Mouse (Mus musculus): ENCODE results near the gene Fmc1. TPM values are rescaled to one million over a fixed set of nuclear protein-coding genes. Genes with fewer than 3 reads are reported as not detected.
"Not testable (repeated sequence)": the region's sequence is repeated elsewhere in the genome, so short reads cannot be mapped to it uniquely, and the experiment has no call there.

The Fmc1 gene
- polyA plus RNA-seq, 1 experiment from 2014 or later: 131 TPM

DNA sequence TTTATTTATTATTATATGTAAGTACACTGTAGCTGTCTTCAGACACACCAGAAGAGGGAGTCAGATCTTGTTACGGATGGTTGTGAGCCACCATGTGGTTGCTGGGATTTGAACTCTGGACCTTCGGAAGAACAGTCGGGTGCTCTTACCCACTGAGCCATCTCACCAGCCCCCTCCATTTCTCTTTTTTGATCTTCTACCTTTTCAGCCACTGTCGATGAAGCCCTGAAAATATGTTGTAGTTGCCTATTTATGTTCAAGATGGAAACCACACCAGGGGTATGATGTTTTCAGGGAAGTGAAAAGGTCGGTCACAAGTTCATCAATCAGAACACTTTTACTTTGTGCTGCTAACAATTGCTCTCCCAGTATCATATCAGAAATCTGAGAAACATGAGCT, 10.8 kb downstream of the Fmc1 start:
- H3K36me3 ChIP-seq: peaks cover 20% of the 10 kb centered on the region
- DNase-seq (ENCODE audit: low spot score): not testable (repeated sequence)
- 95% methylated on average over 5 of the region's 5 CpGs for WGBS

DNA sequence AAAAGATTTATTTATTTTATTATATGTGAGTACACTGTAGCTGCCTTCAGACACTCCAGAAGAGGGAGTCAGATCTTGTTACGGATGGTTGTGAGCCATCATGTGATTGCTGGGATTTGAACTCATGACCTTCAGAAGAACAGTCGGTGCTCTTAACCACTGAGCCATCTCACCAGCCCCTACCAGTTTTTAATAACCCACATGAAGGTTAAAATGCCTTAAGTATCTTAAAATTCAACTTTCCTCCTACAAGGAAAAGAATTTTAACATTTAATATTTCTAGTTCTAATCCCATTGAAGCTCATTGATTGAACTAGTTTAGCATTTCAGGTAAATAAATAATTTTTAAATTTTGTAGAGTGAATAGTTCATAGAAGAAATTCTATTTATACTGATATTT, 13.7 kb downstream of the Fmc1 start:
- 92% methylated on average over 2 of the region's 2 CpGs for WGBS
- DNase-seq (ENCODE audit: low spot score); H3K4me3 ChIP-seq; H3K4me1 ChIP-seq (replicated peaks); H3K36me3 ChIP-seq; H3K9me3 ChIP-seq; H3K27ac ChIP-seq; H3K27me3 ChIP-seq (ENCODE audit: insufficient read depth, poor library complexity, severe bottlenecking): not testable (repeated sequence)

More for the DNA sequence above, 10.8 kb downstream of the Fmc1 start:
- not testable (repeated sequence) for H3K27ac ChIP-seq; H3K4me3 ChIP-seq; H3K27me3 ChIP-seq (ENCODE audit: insufficient read depth, poor library complexity, severe bottlenecking); H3K4me1 ChIP-seq (replicated peaks); H3K9me3 ChIP-seq

DNA sequence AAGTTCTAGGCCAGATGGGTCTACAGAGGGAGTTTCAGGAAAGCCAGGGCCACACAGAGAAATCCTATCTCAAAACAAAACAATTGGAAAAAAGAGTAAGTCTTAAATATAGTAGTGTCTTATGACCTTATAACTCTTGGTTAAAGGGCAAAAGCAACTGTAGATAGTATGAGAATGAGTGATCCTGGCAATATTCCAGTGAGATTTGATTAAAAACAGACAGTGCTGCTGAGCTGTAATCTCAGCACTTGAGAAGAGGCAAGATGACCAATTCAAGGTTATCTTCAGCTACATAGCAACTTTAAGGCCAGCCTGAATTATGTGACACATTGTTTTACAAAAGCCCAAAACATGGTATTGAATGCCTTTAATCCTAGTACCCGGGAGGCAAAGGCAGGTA, 14.4 kb downstream of the Fmc1 start:
- Histone ChIP-seq H3K9me3 (no peaks in the 10 kb centered on the region), H3K36me3 (no peaks in the 10 kb centered on the region), H3K4me3 (no peak overlapping the region), H3K27ac (no peak overlapping the region), H3K27me3 (ENCODE audit: insufficient read depth, poor library complexity, severe bottlenecking) (no peaks in the 10 kb centered on the region), H3K4me1 (replicated peaks) (0 out of 2 replicates have a peak, but pooled peaks cover 9% of the 10 kb centered on the region)
- WGBS: 82% methylated on average over 1 of the region's 1 CpGs
- no peak for DNase-seq (ENCODE audit: low spot score)

GRCm38 (mm10) chr6:38548595-38548994, 15.3 kb downstream of the Fmc1 start:
- H3K36me3 ChIP-seq; DNase-seq (ENCODE audit: low spot score); H3K27ac ChIP-seq; H3K27me3 ChIP-seq (ENCODE audit: insufficient read depth, poor library complexity, severe bottlenecking); H3K4me3 ChIP-seq; H3K9me3 ChIP-seq: not testable (repeated sequence)
- peaks cover 18% of the 10 kb centered on the region for H3K4me1 ChIP-seq (replicated peaks)
- WGBS: 93% methylated on average over 7 of the region's 7 CpGs

DNA sequence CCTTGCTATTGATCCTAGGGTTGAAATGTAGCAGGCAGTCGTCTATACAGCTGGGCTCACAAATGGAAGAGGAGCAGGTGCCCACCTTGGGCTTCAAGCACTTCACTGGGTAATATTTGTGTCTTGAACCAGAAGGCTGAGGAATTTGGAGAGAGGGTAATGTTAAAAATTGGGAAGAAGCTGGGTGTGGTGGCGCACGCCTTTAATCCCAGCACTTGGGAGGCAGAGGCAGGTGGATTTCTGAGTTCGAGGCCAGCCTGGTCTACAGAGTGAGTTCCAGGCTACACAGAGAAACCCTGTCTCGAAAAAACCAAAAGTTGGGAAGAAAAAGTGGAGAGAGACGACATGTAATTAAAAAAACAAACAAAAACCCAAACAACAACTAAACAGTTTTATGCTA, 16.5 kb downstream of the Fmc1 start:
- H3K9me3 ChIP-seq; DNase-seq (ENCODE audit: low spot score); H3K36me3 ChIP-seq; H3K27me3 ChIP-seq (ENCODE audit: insufficient read depth, poor library complexity, severe bottlenecking): not testable (repeated sequence)
- Histone ChIP-seq H3K4me1 (replicated peaks) (peaks cover 30% of the 10 kb centered on the region), H3K27ac (peak overlapping the region; percentile 100), H3K4me3 (peak overlapping the region; percentile 87)
- WGBS: 82% methylated on average over 6 of the region's 6 CpGs

- H3K4me1 ChIP-seq (replicated peaks): peaks cover 31% of the 10 kb centered on the region
- H3K9me3 ChIP-seq: no peaks in the 10 kb centered on the region
- H3K36me3 ChIP-seq: peaks cover 4% of the 10 kb centered on the region
- no peaks in the 10 kb centered on the region for H3K27me3 ChIP-seq (ENCODE audit: insufficient read depth, poor library complexity, severe bottlenecking)
- peak overlapping the region; percentile 100 for H3K27ac ChIP-seq
- 9% methylated on average over 28 of the region's 28 CpGs for WGBS
- DNase-seq (ENCODE audit: low spot score): no peak
- H3K4me3 ChIP-seq: peak overlapping the region; percentile 87
Measured at GRCm38 (mm10) chr6:38550250-38551061, 17.2 kb downstream of the Fmc1 start.

DNA sequence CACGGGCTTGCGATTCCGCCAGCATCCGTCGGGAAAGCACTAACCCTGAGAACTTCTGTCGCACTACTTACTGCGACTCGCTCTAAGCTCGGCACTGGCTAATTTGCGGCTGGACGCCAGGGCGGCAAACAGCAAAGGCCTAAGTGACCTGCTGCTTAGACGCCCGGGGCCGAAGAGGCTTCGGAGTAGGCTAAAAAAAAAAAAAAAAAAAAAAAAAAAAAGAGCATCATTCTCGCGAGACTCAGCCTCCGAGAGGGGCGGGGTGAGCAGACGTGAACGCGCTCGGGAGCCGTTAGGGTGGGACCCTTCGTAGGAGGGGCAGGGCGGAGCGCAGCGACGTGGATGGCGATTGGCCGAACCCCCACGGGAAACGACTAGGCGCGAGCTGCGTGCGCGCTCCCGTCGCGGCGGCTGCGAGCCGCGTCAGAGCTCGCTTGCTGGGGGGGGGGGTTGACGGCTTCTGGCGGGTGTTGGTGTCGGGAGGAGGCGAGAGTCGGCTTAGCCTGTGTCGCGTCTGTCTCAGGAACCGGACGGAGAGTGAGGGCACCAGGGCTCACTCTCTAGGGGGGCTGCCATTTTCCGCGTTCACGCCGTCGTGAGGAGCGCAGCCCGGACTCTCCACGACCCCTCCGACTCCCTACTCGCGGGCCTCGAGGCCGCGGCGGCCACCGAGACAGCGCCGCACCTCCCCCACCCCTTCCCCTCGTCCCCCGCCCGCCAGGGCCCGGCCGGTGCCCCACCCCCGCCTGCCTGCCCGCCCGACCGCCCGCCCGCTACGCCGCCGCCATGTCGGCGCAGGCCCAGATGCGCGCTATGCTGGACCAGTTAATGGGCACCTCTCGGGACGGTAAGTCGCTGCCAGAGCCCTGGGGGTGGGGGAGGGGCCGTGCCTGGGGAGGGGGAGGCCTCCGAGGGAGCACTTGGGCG, 18.0 kb downstream of the Fmc1 start, which contains the start of gene Luc7l2:
Gene Luc7l2 (plus strand): TSS at position 273 of the 927 bp plus-strand sequence.
- H3K9me3 ChIP-seq: no peaks in the 10 kb centered on the region
- WGBS: under 1% methylated on average over 97 of the region's 98 CpGs
- peak within 1 kb of the TSS; percentile 100 for H3K27ac ChIP-seq
- peaks cover 13% of the 10 kb centered on the region for H3K36me3 ChIP-seq
- peaks cover 31% of the 10 kb centered on the region for H3K4me1 ChIP-seq (replicated peaks)
- no peaks in the 10 kb centered on the region for H3K27me3 ChIP-seq (ENCODE audit: insufficient read depth, poor library complexity, severe bottlenecking)
- peak within 1 kb of the TSS; percentile 87 for H3K4me3 ChIP-seq
- peak; percentile 97 for DNase-seq (ENCODE audit: low spot score)

DNA sequence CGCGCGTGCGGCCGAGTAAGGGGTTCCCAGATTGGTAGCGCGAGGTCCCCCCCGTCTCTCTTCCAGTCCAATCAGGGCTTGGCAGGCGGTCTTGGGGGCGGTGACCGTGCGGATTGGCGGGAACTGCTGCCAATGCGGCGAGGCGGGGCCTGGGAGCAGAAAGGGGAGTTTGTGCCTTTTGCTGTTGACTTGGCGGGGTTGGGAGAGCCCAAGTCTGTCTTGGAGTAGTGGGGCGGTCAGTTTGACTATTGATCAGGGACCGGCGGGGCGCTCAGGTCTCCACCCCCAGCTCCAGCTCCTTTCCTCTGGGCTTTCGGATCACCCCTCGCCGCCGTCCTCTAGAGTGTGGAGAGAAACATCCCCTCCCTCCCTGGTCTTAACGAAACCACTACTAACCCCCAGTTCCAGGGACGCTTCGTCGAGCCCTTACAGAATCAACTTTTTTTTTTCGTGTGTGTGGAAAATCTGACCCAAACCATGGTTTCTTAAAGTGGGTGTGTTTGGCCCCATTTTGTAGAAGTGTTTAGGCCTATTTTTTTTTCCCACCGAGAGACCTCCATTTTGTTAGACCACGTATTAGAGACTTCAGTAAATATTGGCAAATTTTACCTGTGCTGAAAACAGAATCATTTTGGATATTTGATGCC, 18.8 kb downstream of the Fmc1 start:
- DNase-seq (ENCODE audit: low spot score): peak; percentile 99
- Histone ChIP-seq H3K9me3 (no peaks in the 10 kb centered on the region), H3K36me3 (peaks cover 16% of the 10 kb centered on the region), H3K27me3 (ENCODE audit: insufficient read depth, poor library complexity, severe bottlenecking) (no peaks in the 10 kb centered on the region), H3K4me3 (peak overlapping the region; percentile 87), H3K4me1 (replicated peaks) (peaks cover 31% of the 10 kb centered on the region), H3K27ac (peak overlapping the region; percentile 100)
- WGBS: under 1% methylated on average over 32 of the region's 32 CpGs

DNA sequence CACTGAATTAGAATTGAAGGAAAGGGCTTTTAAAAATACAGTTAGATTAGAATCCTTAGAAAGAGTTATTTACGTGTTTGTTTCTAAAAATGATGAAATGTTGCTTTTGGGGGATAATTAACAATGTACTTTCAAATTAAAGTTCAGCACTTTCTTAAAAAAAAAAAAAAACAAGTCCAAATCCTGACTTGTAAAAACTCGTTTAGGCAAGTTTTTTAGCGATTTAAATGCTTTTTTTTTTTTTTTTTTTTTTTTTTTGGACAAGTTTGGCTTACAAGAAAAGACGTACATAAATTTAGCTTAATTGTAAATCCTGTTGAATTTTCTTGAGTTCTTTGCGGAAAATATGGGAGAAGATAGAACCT, 19.3 kb downstream of the Fmc1 start:
- no peaks in the 10 kb centered on the region for H3K9me3 ChIP-seq
- DNase-seq (ENCODE audit: low spot score): no peak
- peaks cover 31% of the 10 kb centered on the region for H3K4me1 ChIP-seq (replicated peaks)
- peaks cover 21% of the 10 kb centered on the region for H3K36me3 ChIP-seq
- 30% methylated on average over 5 of the region's 5 CpGs for WGBS
- peak overlapping the region; percentile 100; the same call in 1 of the 2 replicates for H3K27ac ChIP-seq
- H3K27me3 ChIP-seq (ENCODE audit: insufficient read depth, poor library complexity, severe bottlenecking): no peaks in the 10 kb centered on the region
- peak overlapping the region; percentile 87 for H3K4me3 ChIP-seq

- no peaks in the 10 kb centered on the region for H3K9me3 ChIP-seq
- WGBS: 84% methylated on average over 2 of the region's 2 CpGs
- peaks cover 95% of the 10 kb centered on the region for H3K36me3 ChIP-seq
- no peak overlapping the region for H3K4me3 ChIP-seq
- no peaks in the 10 kb centered on the region for H3K27me3 ChIP-seq (ENCODE audit: insufficient read depth, poor library complexity, severe bottlenecking)
- no peaks in the 10 kb centered on the region for H3K4me1 ChIP-seq (replicated peaks)
- H3K27ac ChIP-seq: no peak overlapping the region
- no peak for DNase-seq (ENCODE audit: low spot score)
Measured at GRCm38 (mm10) chr6:38576096-38576495, 42.8 kb downstream of the Fmc1 start.

GRCm38 (mm10) chr6:38580112-38580857, 47.0 kb downstream of the Fmc1 start:
- Histone ChIP-seq H3K36me3 (peaks cover 90% of the 10 kb centered on the region), H3K27me3 (ENCODE audit: insufficient read depth, poor library complexity, severe bottlenecking) (no peaks in the 10 kb centered on the region), H3K4me1 (replicated peaks) (no peaks in the 10 kb centered on the region), H3K4me3 (no peak overlapping the region), H3K9me3 (no peaks in the 10 kb centered on the region), H3K27ac (no peak overlapping the region)
- WGBS: 95% methylated on average over 3 of the region's 3 CpGs
- DNase-seq (ENCODE audit: low spot score): no peak

GRCm38 (mm10) chr6:38581711-38582110, 48.4 kb downstream of the Fmc1 start:
- Histone ChIP-seq H3K27me3 (ENCODE audit: insufficient read depth, poor library complexity, severe bottlenecking) (no peaks in the 10 kb centered on the region), H3K4me3 (no peak overlapping the region), H3K9me3 (no peaks in the 10 kb centered on the region), H3K4me1 (replicated peaks) (no peaks in the 10 kb centered on the region), H3K27ac (no peak overlapping the region), H3K36me3 (peaks cover 92% of the 10 kb centered on the region)
- DNase-seq (ENCODE audit: low spot score): no peak
- 93% methylated on average over 3 of the region's 3 CpGs for WGBS

Measured in hindbrain, embryonic 10.5 days (tissue).